Mouse (Mus musculus) liver, adult 2 months (tissue): ENCODE data around the gene Mettl1. TPM values are rescaled to one million over a fixed set of nuclear protein-coding genes. Genes with fewer than 3 reads are reported as not detected.

ENCODE experiments used
- DNase-seq: peaks from one replicate; pipeline ENCODE4 v3.0.0-alpha.2; 2011; ENCODE audit warnings: low read depth, low spot score; ENCODE audit errors: extremely low read depth
- H3K27ac ChIP-seq: fragments of 200-500 bp; replicated peaks from 2 replicates; pipeline ENCODE4 v1.5.1; 2012; ENCODE audit warnings: low read depth, mild to moderate bottlenecking, control low read depth, inconsistent platforms, low read length; ENCODE audit not compliant: insufficient read depth
- H3K27me3 ChIP-seq: fragments of 200-500 bp; 2 replicates; pipeline ENCODE4 v1.6.1; 2012; ENCODE audit warnings: mild to moderate bottlenecking, moderate library complexity, low read length, inconsistent platforms; ENCODE audit not compliant: control insufficient read depth, insufficient read depth
- H3K36me3 ChIP-seq: fragments of 200-500 bp; 2 replicates; pipeline ENCODE4 v1.6.1; 2012; ENCODE audit warnings: low read length, inconsistent platforms; ENCODE audit not compliant: control insufficient read depth, insufficient read depth
- H3K4me1 ChIP-seq: fragments of 200-500 bp; 2 replicates; pipeline ENCODE4 v1.6.1; 2011; ENCODE audit warnings: low read length; ENCODE audit not compliant: control insufficient read depth, insufficient read depth
- H3K4me3 ChIP-seq: fragments of 200-500 bp; 2 replicates; pipeline ENCODE4 v1.5.1; 2011; ENCODE audit warnings: low read depth, mild to moderate bottlenecking, control low read depth, low read length, moderate library complexity; ENCODE audit not compliant: insufficient read depth
- H3K79me2 ChIP-seq: fragments of 200-500 bp; 2 replicates; pipeline ENCODE4 v1.6.1; 2012; ENCODE audit warnings: inconsistent platforms, mild to moderate bottlenecking, low read length, moderate library complexity; ENCODE audit not compliant: control insufficient read depth, insufficient read depth
- H3K9ac ChIP-seq: fragments of 200-500 bp; 2 replicates; pipeline ENCODE4 v1.6.1; 2012; ENCODE audit warnings: low read depth, mild to moderate bottlenecking, control low read depth, inconsistent platforms, low read length
- CTCF ChIP-seq: fragments of 200-500 bp; IDR thresholded peaks from 2 replicates; pipeline ENCODE4 v1.5.1; 2011; ENCODE audit warnings: low read depth, low read length, control low read depth
- POLR2A ChIP-seq: fragments of 200-500 bp; IDR thresholded peaks from 2 replicates; pipeline ENCODE4 v1.6.1; 2011; ENCODE audit warnings: low read length, control low read depth; ENCODE audit not compliant: insufficient read depth; ENCODE audit errors: extremely low read depth
- WGBS: fragments of 180-500 bp; shearing (Covaris S2); methylation state at CpG from one replicate; pipeline ENCODE4 v1.1.7; 2018; 5-methylcytosine and 5-hydroxymethylcytosine counted together
- polyA plus RNA-seq: library from polyadenylated mRNA; depleted of rRNA; stranded (reverse); fragments of >200 nt; gene quantifications from 2 replicates; pipeline ENCODE4 v1.2.3, GENCODE M21; 2012; rRNA removed
- total RNA-seq: library from RNA; depleted of rRNA; stranded (reverse); fragments of >200 nt; gene quantifications from 2 replicates; pipeline ENCODE4 v1.2.3, GENCODE M21; 2014; rRNA removed

Gene Mettl1
- total and polyA plus RNA-seq, 2 experiments: 5.2 to 17.9 TPM

- Histone ChIP-seq H3K4me1 (peaks cover 9% of the 10 kb centered on the region), H3K36me3 (no peaks in the 10 kb centered on the region; the same call in 1 of the 2 replicates), H3K79me2 (no peaks in the 10 kb centered on the region), H3K27ac (no peak overlapping the region), H3K27me3 (0 out of 2 replicates have a peak, but pooled peaks cover 3% of the 10 kb centered on the region), H3K9ac (0 out of 2 replicates have a peak overlapping the region, but pooled peaks have one; percentile 5), H3K4me3 (no peak overlapping the region; the same call in 1 of the 2 replicates)
- no peak for DNase-seq
- TF ChIP-seq POLR2A: no peak
- peak; percentile 27; the same call in 1 of the 2 replicates for TF ChIP-seq CTCF
- WGBS: 16% methylated on average over 51 of the region's 51 CpGs
These were observed 50.5 kb downstream of the Mettl1 start for GRCm38 (mm10) chr10:127091507-127092396.

GRCm38 (mm10) chr10:127092742-127093141 lies 51.5 kb downstream of the Mettl1 start:
- TF ChIP-seq CTCF: no peak
- no peak for TF ChIP-seq POLR2A
- Histone ChIP-seq H3K4me3 (no peak overlapping the region), H3K36me3 (peaks cover 1% of the 10 kb centered on the region; the same call in 1 of the 2 replicates), H3K79me2 (no peaks in the 10 kb centered on the region), H3K27ac (no peak overlapping the region), H3K9ac (no peak overlapping the region), H3K27me3 (0 out of 2 replicates have a peak, but pooled peaks cover 3% of the 10 kb centered on the region), H3K4me1 (peaks cover 9% of the 10 kb centered on the region)
- WGBS: 49% methylated on average over 4 of the region's 4 CpGs
- no peak for DNase-seq

GRCm38 (mm10) chr10:127094382-127094802 lies 53.2 kb downstream of the Mettl1 start:
- 0 out of 2 replicates have a peak, but pooled peaks cover 3% of the 10 kb centered on the region for H3K27me3 ChIP-seq
- DNase-seq: peak; percentile 71
- H3K27ac ChIP-seq: no peak overlapping the region
- H3K36me3 ChIP-seq: peaks cover 3% of the 10 kb centered on the region; the same call in 1 of the 2 replicates
- peaks cover 9% of the 10 kb centered on the region for H3K4me1 ChIP-seq
- no peaks in the 10 kb centered on the region for H3K79me2 ChIP-seq
- H3K9ac ChIP-seq: no peak overlapping the region
- TF ChIP-seq CTCF (no peak), POLR2A (no peak)
- 13% methylated on average over 7 of the region's 7 CpGs for WGBS
- H3K4me3 ChIP-seq: no peak overlapping the region

Other genes with a start within 250 kb of the Mettl1 start
- gene Atp23, start 140.1 kb upstream of the Mettl1 start, total RNA-seq: 5.9 and 8.3 TPM in 2 replicates
- gene Atp23, start 140.1 kb upstream of the Mettl1 start, polyA plus RNA-seq: 5.5 and 6.4 TPM in 2 replicates
- 18.4 and 25.7 TPM in 2 replicates for gene Ctdsp2, start 62.7 kb upstream of the Mettl1 start, total RNA-seq
- gene Ctdsp2, start 62.7 kb upstream of the Mettl1 start, polyA plus RNA-seq: 23.1 and 29.3 TPM in 2 replicates
- 0.09 and 0.20 TPM in 2 replicates for gene Avil, start 40.7 kb upstream of the Mettl1 start, total RNA-seq
- gene Avil, start 40.7 kb upstream of the Mettl1 start, polyA plus RNA-seq: 0.06 TPM in 1 of 2 replicates, not detected in the other
- gene Tsfm, start 10.6 kb upstream of the Mettl1 start, total RNA-seq: 21.6 and 26.3 TPM in 2 replicates
- 17.4 and 18.2 TPM in 2 replicates for gene Tsfm, start 10.6 kb upstream of the Mettl1 start, polyA plus RNA-seq
- not detected in 2 replicates for gene Eef1akmt3, start 99 bp downstream of the Mettl1 start, total RNA-seq
- gene Eef1akmt3, start 99 bp downstream of the Mettl1 start, polyA plus RNA-seq: 0.09 TPM in 1 of 2 replicates, not detected in the other
- not detected in 2 replicates for gene Cyp27b1, start 6.8 kb downstream of the Mettl1 start, total RNA-seq
- 0.05 TPM in 2 replicates for gene Cyp27b1, start 6.8 kb downstream of the Mettl1 start, polyA plus RNA-seq
- gene March9, start 18.8 kb downstream of the Mettl1 start, total RNA-seq: 0.09 and 0.34 TPM in 2 replicates
- gene March9, start 18.8 kb downstream of the Mettl1 start, polyA plus RNA-seq: 0.44 and 0.52 TPM in 2 replicates
- 37.9 and 41.3 TPM in 2 replicates for gene Cdk4, start 22.1 kb downstream of the Mettl1 start, total RNA-seq
- 54.3 and 58.7 TPM in 2 replicates for gene Cdk4, start 22.1 kb downstream of the Mettl1 start, polyA plus RNA-seq
- 269 and 278 TPM in 2 replicates for gene Tspan31, start 28.9 kb downstream of the Mettl1 start, total RNA-seq
- gene Tspan31, start 28.9 kb downstream of the Mettl1 start, polyA plus RNA-seq: 268 and 298 TPM in 2 replicates
- gene Agap2, start 33.9 kb downstream of the Mettl1 start, total RNA-seq: 0.28 and 0.81 TPM in 2 replicates
- 0.44 and 0.55 TPM in 2 replicates for gene Agap2, start 33.9 kb downstream of the Mettl1 start, polyA plus RNA-seq
- gene Os9, start 79.7 kb downstream of the Mettl1 start, total RNA-seq: 130 TPM in 2 replicates
- gene Os9, start 79.7 kb downstream of the Mettl1 start, polyA plus RNA-seq: 128 and 130 TPM in 2 replicates
- gene B4galnt1, start 123.8 kb downstream of the Mettl1 start, total RNA-seq: 21.9 and 36.3 TPM in 2 replicates
- gene B4galnt1, start 123.8 kb downstream of the Mettl1 start, polyA plus RNA-seq: 85.0 and 89.8 TPM in 2 replicates
- 1.3 and 3.1 TPM in 2 replicates for gene Slc26a10, start 139.2 kb downstream of the Mettl1 start, total RNA-seq
- 4.1 and 5.8 TPM in 2 replicates for gene Slc26a10, start 139.2 kb downstream of the Mettl1 start, polyA plus RNA-seq
- gene Arhgef25, start 148.7 kb downstream of the Mettl1 start, total RNA-seq: 0.83 and 0.87 TPM in 2 replicates
- 0.91 and 1.4 TPM in 2 replicates for gene Arhgef25, start 148.7 kb downstream of the Mettl1 start, polyA plus RNA-seq
- 1.5 and 1.8 TPM in 2 replicates for gene Dtx3, start 154.3 kb downstream of the Mettl1 start, total RNA-seq
- 5.2 and 10.0 TPM in 2 replicates for gene Dtx3, start 154.3 kb downstream of the Mettl1 start, polyA plus RNA-seq
- 8.9 and 10.7 TPM in 2 replicates for gene Pip4k2c, start 170.2 kb downstream of the Mettl1 start, total RNA-seq
- gene Pip4k2c, start 170.2 kb downstream of the Mettl1 start, polyA plus RNA-seq: 13.0 and 13.9 TPM in 2 replicates
- 0.55 and 0.74 TPM in 2 replicates for gene Kif5a, start 221.9 kb downstream of the Mettl1 start, total RNA-seq
- gene Kif5a, start 221.9 kb downstream of the Mettl1 start, polyA plus RNA-seq: 5.0 and 10.7 TPM in 2 replicates
- gene Dctn2, start 225.0 kb downstream of the Mettl1 start, total RNA-seq: 71.3 and 78.5 TPM in 2 replicates
- gene Dctn2, start 225.0 kb downstream of the Mettl1 start, polyA plus RNA-seq: 122 and 132 TPM in 2 replicates
- gene Mbd6, start 247.6 kb downstream of the Mettl1 start, total RNA-seq: 1.0 and 2.6 TPM in 2 replicates
- 14.4 and 19.2 TPM in 2 replicates for gene Mbd6, start 247.6 kb downstream of the Mettl1 start, polyA plus RNA-seq